Mouse (Mus musculus) thymus, postnatal 25 days (tissue): Measurements from ENCODE around the gene Cish.
"Not testable (repeated sequence)": the region's sequence is repeated elsewhere in the genome, so short reads cannot be mapped to it uniquely, and the experiment has no call there.

Experiments used
- DNase-seq: peaks from one replicate; pipeline ENCODE4 v3.0.0; 2022

Cish gene

DNA sequence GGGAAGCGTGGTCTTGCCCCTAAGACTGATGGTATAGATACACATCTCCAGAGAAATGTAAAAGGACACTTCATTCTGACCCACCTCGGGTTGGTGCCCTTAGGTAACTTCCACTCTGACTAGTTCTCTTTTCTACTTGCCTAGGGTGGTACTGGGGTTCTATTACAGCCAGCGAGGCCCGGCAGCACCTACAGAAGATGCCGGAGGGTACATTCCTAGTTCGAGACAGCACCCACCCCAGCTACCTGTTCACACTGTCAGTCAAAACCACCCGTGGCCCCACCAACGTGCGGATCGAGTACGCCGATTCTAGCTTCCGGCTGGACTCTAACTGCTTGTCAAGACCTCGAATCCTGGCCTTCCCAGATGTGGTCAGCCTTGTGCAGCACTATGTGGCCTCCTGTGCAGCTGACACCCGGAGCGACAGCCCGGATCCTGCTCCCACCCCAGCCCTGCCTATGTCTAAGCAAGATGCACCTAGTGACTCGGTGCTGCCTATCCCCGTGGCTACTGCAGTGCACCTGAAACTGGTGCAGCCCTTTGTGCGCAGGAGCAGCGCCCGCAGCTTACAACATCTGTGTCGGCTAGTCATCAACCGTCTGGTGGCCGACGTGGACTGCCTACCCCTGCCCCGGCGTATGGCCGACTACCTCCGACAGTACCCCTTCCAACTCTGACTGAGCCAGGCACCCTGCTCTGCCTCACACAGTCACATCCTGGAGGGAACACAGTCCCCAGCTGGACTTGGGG lies 4.6 kb downstream of the Cish start:
- no peak for DNase-seq

DNA sequence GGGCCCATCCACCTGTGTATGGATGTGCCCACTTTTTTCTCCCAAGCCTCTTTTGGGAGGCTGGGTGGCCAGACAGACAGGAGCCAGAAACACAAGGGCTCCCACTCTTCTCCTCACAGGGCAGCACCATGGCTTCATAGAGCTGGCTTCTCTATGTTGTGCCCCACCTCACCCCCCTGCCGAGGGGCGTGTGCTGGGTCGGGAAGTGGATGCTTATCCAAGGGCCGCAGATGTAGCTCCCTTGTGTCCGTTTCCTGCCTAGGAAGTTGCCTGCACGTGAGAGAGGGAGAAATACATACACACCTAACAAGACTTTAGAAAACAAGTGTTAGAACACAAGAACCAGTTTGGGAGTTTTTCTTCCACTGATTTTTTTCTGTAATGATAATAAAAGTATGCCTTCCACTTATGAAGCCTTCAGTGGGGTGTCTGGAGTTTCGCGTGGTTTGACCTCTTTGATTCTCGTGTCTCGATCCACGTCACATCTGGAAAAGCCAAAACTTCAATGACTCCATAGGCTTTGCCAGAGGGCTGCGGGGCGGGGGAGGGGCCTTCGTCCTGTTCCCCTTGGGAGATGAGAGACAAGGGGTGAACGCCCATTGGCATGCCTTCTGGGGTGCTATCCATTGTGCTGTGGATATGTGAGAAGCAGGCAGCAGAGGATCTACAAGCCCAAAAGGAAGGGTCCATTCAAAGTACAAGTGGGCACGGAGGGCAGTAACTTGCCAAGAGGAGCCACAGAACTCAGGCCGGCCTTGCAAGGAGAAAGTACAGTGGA lies 5.9 kb downstream of the Cish start:
- no peak for DNase-seq

DNA sequence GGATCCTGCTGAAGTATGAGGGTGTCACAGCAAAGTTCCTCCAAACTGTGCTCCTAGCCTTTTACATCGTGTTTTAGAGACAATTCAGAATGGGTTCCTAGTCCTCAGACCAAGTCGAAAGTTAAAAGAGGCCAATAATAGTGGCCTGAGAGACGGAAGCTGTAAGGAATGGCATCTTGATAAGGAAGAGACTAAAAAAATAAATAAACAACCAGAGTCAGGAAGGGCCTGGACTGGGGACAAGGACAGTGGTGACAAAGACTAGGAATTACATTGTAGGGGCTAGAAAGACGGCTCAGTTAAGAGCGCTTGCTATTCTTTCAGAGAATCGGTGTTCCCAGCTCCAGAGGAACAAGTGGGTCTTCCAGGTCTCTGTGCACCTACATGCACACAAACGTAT lies 6.8 kb downstream of the Cish start:
- no peak for DNase-seq

DNA sequence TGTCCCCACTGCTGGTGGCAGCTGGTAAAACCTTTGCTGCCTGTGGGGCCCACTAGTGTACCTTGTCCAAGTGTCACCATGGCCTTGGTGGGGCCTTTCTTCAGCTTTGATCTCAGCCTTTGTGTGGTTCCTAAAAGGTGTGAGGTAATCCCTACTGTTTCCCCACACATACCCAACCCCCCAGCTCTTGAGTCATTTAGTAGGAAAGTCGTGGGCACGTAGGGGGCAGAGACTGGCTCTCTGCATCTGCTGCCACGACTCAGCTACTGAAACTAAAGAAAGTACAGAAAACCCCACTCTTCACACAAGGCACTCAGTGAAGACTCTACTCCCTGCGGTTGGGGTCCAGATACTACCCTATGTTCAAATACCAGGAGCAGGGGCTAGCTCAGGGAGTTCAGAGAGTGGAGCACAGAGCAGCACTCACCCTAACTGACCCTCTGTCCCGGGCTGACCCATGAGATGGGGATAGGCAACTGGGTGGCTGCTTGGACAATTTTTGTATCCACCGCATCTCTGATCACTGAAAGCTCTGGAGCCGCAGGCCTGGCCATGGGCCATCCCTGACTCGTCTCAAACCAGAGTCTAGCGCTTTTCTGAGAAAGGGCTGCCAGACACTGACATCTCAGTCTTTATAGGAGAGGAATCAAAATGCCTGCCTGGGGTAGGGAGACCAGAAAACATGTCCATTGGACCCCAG lies 7.4 kb downstream of the Cish start:
- DNase-seq = no peak

DNA sequence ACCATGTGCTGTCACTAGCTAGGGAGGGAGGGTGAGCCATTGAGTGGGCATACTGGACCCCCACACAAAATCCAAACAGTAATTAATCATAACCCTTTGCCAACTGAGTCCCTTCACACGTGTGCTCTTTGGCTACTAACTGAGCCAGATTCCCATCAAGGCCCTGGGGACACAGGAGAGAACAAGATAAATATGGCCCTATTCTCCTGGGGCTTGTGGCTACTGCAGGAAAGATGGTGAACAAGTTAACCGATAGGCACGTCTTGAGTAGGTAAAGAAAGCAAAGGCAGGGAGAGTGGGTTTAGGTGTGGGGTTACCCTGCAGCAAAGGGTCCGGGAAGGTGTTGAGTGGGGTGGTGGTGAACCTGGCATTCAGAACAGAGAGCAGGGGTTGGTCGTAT lies 8.1 kb downstream of the Cish start:
- DNase-seq = no peak

DNA sequence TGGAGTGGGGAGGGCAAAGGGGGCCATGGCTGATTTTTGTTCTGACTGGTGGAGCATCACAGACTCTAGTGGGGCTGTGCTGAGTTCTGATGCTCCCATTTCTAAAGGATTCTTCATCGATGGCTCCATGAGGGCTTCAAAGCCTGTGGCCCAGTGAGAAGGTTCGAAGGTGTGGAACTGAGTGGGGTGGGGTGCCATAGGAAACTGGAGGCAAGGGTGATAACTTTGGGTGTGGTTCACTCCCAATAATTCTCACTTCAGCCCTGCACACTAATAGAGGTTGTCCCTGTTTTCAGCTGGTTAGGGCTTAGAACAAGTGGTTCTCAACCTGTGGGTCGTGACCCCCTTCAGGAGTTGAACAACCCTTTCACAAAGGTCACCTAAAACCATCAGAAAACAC lies 8.6 kb downstream of the Cish start:
- DNase-seq = no peak

DNA sequence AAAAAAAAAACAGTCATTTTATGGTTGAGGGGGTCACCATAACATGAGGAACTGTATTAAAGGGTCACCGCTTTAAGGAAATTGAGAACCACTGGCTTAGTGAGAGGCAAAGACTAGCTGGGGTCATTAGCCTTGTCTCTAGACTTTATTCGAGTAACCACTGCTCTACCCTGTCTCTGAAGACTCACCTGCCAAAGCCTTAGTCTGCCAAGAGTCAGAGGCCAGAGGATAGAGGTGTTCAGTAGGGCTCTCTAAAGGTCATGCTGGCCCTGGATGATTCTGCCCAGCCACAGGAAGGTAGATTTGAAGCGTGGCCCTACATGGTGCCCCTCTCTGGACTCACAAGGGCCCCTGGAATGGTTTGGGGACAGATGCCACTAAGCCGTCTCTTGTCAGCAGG lies 9.2 kb downstream of the Cish start:
- DNase-seq = no peak

DNA sequence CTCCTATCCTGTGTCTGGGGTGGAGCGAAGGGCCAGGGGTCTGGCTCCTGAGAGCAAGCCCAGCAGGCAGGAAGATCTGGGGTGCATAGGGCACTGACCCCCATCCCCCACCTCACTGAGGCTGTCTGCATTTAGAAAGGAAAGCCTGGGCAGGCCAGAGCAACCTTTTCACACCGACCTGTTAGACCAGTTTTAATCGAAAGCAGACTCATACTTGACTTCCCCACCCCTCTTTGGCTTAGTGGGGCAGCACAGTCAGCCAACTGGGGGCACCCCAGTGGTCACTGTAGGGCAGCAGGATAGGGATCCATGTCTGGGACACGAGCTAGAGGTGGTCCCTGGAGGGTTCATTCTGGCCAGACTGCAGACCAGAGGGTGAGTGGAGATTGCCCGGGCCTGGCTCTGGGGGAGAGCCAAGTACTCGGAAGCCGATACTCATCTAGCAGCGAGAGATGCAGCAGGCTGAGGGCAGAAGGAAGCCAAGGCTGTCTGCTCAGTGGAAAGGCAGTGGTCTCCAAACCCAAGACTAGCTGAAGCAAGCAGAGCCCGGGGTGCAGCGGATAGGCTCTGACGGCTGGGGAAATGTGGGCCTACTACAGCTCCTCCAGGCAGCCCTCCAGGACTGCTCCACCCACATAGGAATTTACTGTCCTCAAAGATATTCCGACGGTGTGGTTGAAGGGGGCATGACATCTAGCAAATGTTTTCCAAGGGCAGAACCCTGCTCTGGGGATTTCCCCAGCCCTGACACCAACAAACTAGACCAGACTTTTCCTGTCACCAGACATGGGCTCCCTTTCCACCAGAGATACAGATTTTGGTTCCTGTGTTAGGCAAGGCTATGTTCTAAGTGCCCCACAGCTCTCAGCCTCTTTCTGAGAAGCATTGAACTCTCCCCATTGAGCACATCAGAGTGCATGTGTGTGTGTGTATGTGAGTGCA lies 10.0 kb downstream of the Cish start:
- no peak for DNase-seq

DNA sequence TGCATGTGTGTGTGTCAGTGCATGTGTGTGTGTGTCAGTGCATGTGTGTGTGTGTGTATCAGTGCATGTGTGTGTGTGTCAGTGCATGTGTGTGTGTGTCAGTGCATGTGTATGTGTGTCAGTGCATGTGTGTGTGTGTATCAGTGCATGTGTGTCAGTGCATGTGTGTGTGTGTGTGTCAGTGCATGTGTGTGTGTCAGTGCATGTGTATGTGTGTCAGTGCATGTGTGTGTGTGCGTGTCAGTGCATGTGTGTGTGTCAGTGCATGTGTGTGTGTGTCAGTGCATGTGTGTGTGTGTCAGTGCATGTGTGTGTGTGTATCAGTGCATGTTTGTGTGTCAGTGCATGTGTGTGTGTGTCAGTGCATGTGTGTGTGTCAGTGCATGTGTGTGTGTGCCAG lies 10.8 kb downstream of the Cish start:
- not testable (repeated sequence) for DNase-seq

DNA sequence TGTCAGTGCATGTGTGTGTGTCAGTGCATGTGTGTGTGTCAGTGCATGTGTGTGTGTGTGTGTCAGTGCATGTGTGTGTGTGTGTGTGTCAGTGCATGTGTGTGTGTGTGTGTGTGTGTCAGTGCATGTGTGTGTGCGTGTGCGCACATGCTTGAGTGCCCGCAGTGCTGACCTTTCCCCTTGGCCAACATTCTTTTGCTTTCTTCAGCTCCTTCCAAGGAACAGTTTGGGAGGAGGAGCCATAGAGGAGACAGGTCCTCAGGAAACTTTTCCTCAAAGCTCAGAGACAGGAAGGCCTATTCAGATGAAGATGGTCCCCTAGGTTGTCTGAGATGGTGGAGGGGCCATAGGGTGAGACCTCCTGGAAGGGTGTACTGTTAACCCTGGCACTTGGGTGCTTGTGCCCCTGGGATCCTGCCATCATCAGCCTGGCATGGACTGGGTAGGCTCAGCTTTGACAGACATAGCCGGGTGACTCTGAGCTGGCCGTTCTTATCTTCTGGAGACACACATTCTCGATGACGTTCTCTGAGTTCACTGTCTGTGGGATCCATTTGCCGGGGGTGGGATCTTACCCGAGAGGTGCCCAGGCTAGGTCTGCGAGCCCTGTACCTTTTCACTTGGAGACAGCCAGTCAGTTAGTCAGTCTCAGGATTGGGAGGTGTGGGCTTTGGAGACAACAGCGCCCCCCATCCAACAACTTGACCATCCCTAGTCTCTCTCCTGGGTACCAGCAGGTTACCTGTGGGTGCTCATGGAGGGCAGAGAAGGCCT lies 11.5 kb downstream of the Cish start:
- no peak for DNase-seq

DNA sequence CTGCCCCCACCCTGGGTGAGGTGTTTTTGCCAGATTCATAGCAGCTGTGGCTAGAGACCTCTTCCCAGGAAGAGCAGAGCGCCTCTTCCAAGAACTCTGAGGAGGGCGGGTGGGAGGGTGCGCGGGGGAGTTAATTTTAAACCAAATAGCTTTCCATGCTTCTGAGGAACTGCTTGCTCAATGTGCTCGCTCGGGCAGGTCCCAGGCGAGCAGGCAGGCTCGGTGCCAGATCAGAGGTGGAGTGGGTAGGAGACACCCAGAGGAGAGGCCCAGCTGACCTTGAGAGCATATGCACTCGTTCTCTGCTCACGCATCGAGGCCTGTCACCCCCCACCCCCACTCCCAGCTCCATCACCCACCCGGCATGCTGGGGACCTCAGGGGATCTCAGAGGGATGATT lies 12.1 kb downstream of the Cish start:
- no peak for DNase-seq

DNA sequence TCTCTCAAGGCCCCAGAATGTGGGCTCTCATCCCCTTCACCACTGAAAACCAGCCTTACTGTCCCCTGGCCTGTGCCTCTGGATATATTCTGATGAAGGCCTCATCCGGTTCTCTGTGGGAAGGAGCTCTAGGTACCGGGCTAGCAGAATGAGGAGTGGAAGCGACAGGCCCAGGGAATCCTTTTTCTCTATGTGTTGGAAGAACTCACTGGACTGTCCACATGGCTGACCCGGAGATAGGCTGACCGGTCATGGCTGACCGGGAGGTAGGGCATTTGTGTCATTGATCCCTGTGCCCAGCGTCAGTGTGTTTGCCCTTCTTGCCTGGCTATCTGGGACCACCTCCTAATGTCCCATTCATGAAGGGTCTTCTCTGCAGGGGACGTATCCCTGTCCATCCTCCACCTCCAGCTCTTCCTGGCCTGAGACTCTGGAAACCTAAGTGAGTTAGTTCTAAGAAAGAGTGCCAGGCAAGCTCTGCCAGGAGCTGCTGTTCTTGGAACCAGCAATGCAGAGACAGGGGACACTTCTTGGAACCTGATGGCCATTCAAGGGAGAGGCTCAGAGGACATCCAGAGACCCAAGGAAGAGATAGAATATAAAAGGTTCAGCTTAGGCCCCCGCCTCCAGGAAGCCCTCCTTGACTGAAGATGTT lies 12.6 kb downstream of the Cish start:
- no peak for DNase-seq

DNA sequence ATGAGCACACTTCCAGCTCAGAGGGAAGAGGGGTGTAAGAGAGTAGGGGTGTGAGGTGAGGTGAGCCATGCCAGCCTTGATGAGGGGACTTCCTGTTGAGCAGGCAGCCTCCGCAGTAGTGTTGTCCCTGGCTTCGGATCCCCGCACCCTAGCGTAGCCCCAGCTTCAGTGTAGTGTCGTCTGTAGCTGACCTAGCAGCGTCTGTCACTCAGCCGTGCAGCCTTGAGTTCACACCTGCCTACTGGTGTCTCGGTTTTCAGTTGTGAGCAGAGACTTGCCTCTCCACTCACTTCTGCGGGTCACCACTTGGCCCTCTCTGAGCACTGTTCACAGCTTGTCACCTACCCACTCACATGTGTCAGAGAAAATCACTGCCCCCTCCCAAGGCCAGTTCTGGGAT lies 13.3 kb downstream of the Cish start:
- no peak for DNase-seq

DNA sequence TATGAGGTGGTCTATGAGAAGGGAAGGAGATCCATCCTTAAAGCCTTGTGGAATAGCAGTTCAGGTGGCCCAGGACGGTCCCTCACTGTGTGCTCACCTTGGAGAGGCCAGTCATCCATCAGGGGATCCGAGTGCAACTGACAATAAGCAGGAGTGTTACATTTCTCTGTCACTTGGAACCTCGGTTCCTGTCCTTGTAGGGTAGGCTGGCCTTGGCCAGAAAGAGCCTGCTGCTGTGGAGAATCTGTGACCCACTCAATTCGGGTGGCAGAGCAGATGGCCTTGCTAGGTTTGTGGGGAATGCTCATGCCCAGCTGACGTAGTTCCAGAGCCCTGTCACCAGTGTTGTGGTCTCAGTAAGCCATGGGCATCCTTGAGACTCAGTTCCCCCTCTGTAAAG lies 13.8 kb downstream of the Cish start:
- DNase-seq = no peak

DNA sequence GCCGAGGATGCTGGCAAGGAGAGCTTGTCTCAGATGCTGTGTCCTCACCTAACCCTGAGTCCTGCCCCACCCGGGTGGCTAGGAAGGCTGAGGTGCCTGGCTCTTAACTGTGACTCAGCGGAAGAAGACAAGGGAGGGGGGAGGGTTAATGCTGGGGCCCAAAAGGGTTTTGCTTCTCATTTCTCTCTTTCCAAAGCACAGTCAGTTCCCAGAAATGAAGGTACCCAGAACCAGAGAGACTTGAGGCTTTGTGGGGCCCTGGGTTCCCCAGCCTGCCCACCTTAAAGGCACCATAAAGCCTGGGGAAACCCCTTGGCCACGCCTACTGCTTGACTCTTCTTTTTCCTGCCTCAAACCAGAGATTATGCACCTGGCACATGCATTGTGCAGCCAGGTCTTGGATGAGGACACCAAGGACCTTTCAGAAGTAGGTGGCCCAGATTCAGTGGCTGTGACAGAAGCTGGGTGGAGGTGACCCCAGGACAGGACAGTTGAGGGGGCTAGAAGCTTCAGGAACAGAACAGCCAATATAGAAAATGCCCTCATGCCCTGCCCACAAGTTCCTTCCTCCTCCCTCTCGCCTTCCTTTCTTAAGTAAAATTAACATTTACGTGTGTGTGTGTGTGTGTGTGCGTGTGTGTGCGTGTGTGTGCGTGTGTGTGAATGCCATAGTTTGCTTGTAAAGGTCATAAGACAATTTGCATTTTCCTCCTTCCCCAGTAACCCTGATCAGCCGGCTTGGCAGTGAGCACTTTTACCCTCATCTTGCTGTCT lies 17.2 kb downstream of the Cish start:
- peak; percentile 74 for DNase-seq

DNA sequence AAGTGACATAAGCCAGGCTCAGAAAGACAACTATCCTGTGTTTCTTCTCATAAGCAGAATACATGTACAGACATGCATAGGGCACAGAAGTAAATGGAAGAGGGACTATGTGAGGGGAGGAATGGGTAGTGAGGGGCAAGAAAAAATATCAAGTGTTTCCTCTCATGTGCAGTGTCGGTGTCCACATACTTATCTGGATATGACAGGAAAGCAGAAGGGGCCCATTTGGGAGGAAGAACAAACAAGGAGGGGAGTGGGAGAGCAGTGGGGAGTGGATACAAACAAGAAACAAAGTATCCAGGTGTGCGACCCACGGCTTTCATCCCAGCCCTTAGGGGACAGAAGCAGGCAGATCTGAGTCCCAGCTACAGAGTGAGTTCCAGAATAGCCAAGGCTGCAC lies 18.1 kb downstream of the Cish start:
- DNase-seq = no peak

DNA sequence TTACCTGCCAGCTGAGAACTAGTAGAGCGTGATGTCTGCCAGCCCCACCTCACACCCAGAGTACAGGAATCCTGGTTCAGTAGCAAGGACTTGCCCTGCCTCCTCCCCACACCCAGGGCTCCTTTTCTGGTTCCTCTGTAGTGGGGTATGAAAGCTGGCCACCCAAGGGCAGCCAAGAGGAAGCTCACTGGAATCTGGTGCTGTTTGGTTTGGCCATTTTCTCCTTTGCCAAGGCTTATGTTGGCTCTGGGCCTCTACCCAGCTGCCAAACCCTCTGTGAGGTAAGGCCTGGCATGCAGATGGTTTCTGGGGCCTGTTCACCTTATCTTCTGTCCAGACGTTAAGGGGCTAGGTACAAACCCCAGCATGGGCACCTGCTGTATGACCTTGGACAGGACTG lies 20.0 kb downstream of the Cish start:
- no peak for DNase-seq

DNA sequence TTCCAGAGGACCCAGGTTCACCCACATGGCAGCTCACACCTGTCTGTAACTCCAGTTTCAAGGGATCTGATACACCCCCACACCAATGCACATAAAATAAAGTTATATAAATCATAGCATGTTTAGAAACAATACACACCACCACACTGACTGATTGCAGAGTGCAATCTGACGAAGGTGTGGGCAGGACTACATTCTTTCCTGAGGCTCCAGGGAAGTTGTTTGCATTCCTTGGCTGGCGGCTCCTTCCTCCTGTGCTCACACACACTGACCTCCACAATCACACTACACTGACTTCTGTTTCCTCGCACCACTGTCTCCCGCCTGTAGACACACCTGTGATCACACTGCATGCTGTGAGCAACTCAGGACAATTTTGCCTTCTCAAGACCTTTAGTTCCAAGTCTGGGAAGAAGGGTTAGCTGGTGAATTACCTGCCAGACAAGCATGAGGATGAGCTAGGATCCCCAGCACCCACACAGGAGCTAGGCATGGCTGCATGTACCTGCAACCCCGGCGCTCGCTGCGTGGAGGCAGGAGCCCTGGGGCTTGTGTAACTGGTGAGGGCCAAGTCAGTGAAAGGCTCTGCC lies 26.7 kb downstream of the Cish start:
- no peak for DNase-seq

DNA sequence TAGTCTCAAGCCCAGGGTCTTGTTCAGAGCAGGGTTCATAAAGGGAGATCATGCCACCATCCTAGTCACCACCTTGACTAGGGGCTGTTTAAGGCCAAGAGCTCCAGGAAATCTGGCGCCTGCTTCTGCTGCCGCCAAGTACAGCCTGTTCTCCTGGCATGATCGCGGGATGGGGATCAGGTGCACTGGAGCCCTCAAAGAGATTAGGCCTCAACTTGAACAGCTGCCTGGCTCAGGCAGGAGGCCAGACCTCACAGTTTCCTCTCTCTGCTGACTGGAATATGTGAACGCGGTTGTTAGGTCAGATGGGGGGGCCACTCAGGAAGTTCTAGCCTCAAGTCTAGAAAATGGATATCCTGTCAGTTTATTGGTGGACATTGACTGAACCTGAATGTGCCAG lies 27.7 kb downstream of the Cish start:
- peak; percentile 25 for DNase-seq
